ENCODE assay signal across 8 mouse cellular contexts in the genomic region with DNA sequence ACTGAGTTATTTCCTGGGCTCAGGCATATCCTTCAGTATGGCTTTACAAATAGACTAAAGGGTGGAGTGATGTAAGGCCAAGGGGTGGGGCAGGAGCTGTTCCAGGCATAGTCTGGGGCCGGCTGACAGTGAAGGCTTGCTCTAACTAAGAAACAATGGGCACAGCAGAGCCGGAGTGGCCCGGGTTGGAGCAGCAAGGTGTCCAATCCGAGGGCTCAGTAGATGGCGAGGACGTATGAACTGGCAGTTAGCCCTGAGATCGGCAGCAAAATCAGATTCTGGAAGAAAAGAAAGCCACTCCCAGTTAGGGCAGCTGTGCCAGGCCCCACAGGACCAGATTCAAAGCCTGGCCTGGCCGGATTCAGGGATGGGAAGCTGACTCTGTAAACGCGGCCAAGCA.
DNase-seq lines count a peak whose midpoint lies in the region; ATAC-seq lines count a peak whose summit lies in the region.

No protein-coding gene starts in this region.

- H3K4me3 ChIP-seq in forebrain, embryonic 14.5 days (ENCODE audit: low read depth, low read length): no peak overlapping the region
- no peak overlapping the region for H3K4me3 ChIP-seq in limb, embryonic 10.5 days

- peak; percentile 78 for ATAC-seq in forebrain, embryonic 14.5 days

- H3K9me3 ChIP-seq in forebrain, embryonic 14.5 days (replicated peaks; ENCODE audit: control insufficient read depth, low read length): no peaks in the 10 kb centered on the region
- H3K9me3 ChIP-seq in limb, embryonic 10.5 days (replicated peaks): no peaks in the 10 kb centered on the region

- no peak overlapping the region for H3K4me2 ChIP-seq in forebrain, embryonic 14.5 days (ENCODE audit: low read length)

- 33% methylated on average over 10 of the region's 10 CpGs for WGBS in forebrain, embryonic 14.5 days
- 72% methylated on average over 10 of the region's 10 CpGs for WGBS in limb, embryonic 10.5 days

- DNase-seq in frontal cortex, postnatal 10 days (ENCODE audit: low spot score in 2 of 2): peak; percentile 22 to 23
- no peak for DNase-seq in frontal cortex, postnatal 36 days (ENCODE audit: low spot score in 2 of 2)
- peak; percentile 74 for DNase-seq in 3T3-L1 (ENCODE audit: low read depth, low spot score)
- DNase-seq in forebrain, embryonic 14.5 days (ENCODE audit: low spot score): peak; percentile 76
- DNase-seq in limb, embryonic 10.5 days (ENCODE audit: low spot score): no peak
- peak; percentile 56 for DNase-seq in ovary, postnatal 14 days (ENCODE audit: low spot score)
- no peak for DNase-seq in left cerebral cortex, adult 18-20 months (ENCODE audit: low spot score in 2 of 2)
- no peak for DNase-seq in spleen, postnatal 14 days (ENCODE audit: low spot score in 2 of 2)

- peaks cover 3% of the 10 kb centered on the region; the same call in 1 of the 2 replicates for H3K4me1 ChIP-seq in forebrain, embryonic 14.5 days (ENCODE audit: control insufficient read depth, insufficient read depth, low read length)
- H3K4me1 ChIP-seq in limb, embryonic 10.5 days: peaks cover 40% of the 10 kb centered on the region

- no peak overlapping the region for H3K27ac ChIP-seq in forebrain, embryonic 14.5 days (ENCODE audit: low read depth, low read length)
- peak overlapping the region; percentile 39; the same call in 1 of the 2 replicates for H3K27ac ChIP-seq in limb, embryonic 10.5 days

- no peak overlapping the region for H3K9ac ChIP-seq in forebrain, embryonic 14.5 days (ENCODE audit: low read length)

- H3K36me3 ChIP-seq in forebrain, embryonic 14.5 days (ENCODE audit: control insufficient read depth, insufficient read depth, low read length): no peaks in the 10 kb centered on the region
- no peaks in the 10 kb centered on the region for H3K36me3 ChIP-seq in limb, embryonic 10.5 days

- H3K27me3 ChIP-seq in forebrain, embryonic 14.5 days (replicated peaks; ENCODE audit: control insufficient read depth, insufficient read depth, low read length): 0 out of 2 replicates have a peak, but pooled peaks cover 6% of the 10 kb centered on the region
- no peaks in the 10 kb centered on the region for H3K27me3 ChIP-seq in limb, embryonic 10.5 days (ENCODE audit: low read depth, poor library complexity, severe bottlenecking)

Comparison
In these comparisons a context has a peak if more than half of its experiments do, and no peak if none do; other contexts are left out.
1. DNase-seq: peak in frontal cortex, postnatal 10 days (2 of 2), 3T3-L1 (single experiment), forebrain, embryonic 14.5 days (single experiment) and ovary, postnatal 14 days (single experiment); none in frontal cortex, postnatal 36 days (0 of 2), limb, embryonic 10.5 days (single experiment), left cerebral cortex, adult 18-20 months (0 of 2) and spleen, postnatal 14 days (0 of 2).